Mouse (Mus musculus) heart, embryonic 14.5 days (tissue): Measurements from ENCODE around the gene Otof. TPM values are rescaled to one million over a fixed set of nuclear protein-coding genes. Genes with fewer than 3 reads are reported as not detected.

Experiments
- ATAC-seq: fragments of 200-750 bp; cut with Nextera tagmentation; 2 replicates; pipeline ENCODE4 v1.8.0; 2017; ENCODE audit warnings: low read depth, moderate TSS enrichment; ENCODE audit not compliant: insufficient number of reproducible peaks, insufficient read depth, low FRiP score
- H3K27ac ChIP-seq, 2 experiments: fragments of 200-500 bp in 1 of 2; fragments of 300-500 bp in 1 of 2; sonication (generic) in 1 of 2; replicated peaks in 1 of 2; 2 replicates each; pipeline ENCODE4 v1.5.1; 2012 to 2014; ENCODE audit warnings: low read depth in 2 of 2, low read length in 2 of 2, control low read depth in 1 of 2, mild to moderate bottlenecking in 1 of 2, mixed read lengths in 1 of 2; ENCODE audit not compliant: control insufficient read depth in 1 of 2, insufficient read depth in 1 of 2
- H3K27me3 ChIP-seq: fragments of 300-500 bp; sonication (generic); 2 replicates; pipeline ENCODE4 v1.6.1; 2014; ENCODE audit warnings: mild to moderate bottlenecking, low read length, control low read depth; ENCODE audit not compliant: control insufficient read depth, insufficient read depth
- H3K36me3 ChIP-seq: fragments of 300-500 bp; sonication (generic); 2 replicates; pipeline ENCODE4 v1.6.1; 2014; ENCODE audit warnings: mild to moderate bottlenecking, control low read depth, low read length, mixed read lengths; ENCODE audit not compliant: control insufficient read depth, insufficient read depth
- H3K4me1 ChIP-seq, 2 experiments: fragments of 200-500 bp in 1 of 2; fragments of 300-500 bp in 1 of 2; sonication (generic) in 1 of 2; 2 replicates each; pipeline ENCODE4 v1.6.1; 2012 to 2014; ENCODE audit warnings: low read length in 2 of 2, control low read depth in 1 of 2, mixed read lengths in 1 of 2; ENCODE audit not compliant: control insufficient read depth in 2 of 2, insufficient read depth in 2 of 2
- H3K4me2 ChIP-seq: fragments of 300-500 bp; sonication (generic); 2 replicates; pipeline ENCODE4 v1.6.1; 2014; ENCODE audit warnings: mild to moderate bottlenecking, low read length
- H3K4me3 ChIP-seq, 2 experiments: fragments of 200-500 bp in 1 of 2; fragments of 300-500 bp in 1 of 2; sonication (generic) in 1 of 2; 2 replicates each; pipeline ENCODE4 v1.5.1; 2012 to 2014; ENCODE audit warnings: low read length in 2 of 2, mild to moderate bottlenecking in 2 of 2, control low read depth in 1 of 2, low read depth in 1 of 2, moderate library complexity in 1 of 2; ENCODE audit not compliant: control insufficient read depth in 1 of 2, insufficient read depth in 1 of 2
- H3K9ac ChIP-seq: fragments of 300-500 bp; sonication (generic); 2 replicates; pipeline ENCODE4 v1.6.1; 2014; ENCODE audit warnings: mild to moderate bottlenecking, low read length
- H3K9me3 ChIP-seq: fragments of 300-500 bp; sonication (generic); 2 replicates; pipeline ENCODE4 v1.6.1; 2016; ENCODE audit warnings: low read length, control low read depth; ENCODE audit not compliant: control insufficient read depth
- WGBS: fragments of 180-500 bp; shearing (Covaris S2); extraction: QIAGEN DNeasy Blood & Tissue Kit; methylation state at CpG from one replicate; pipeline ENCODE4 v1.1.7; 2014; 5-methylcytosine and 5-hydroxymethylcytosine counted together
- polyA plus RNA-seq: library from polyadenylated mRNA; unstranded; fragments of >200 nt; fragmentation: Nextera tagmentation; extraction: Ambion mirVana; gene quantifications from 2 replicates; pipeline ENCODE4 v1.2.1, GENCODE M21; 2014

Gene Otof
- polyA plus RNA-seq, result 0.04 and 0.19 TPM in 2 replicates

DNA sequence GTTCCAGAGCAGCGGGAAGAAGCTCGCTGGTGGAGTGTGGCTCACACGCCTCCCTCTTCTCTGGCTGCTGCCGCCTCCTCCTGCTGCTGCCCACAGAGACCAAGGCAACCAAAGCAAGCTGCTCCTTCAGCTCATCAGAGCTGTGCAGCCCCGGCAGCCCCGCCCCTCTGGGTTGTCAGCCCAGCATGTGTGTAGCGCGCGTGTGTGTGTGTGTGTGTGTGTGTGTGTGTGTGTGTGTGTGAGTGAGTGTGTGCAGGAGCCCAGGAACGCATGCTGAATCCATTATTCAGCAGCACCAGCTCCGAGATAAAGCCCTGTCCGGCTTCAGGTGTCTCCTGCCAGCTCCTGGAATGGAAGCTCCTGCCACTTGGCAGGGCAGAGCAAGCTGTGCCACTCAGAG is at the start of gene Otof:
Gene Otof, minus strand, starts transcription at position 112 of the 400 bp plus-strand sequence.
- Histone ChIP-seq H3K9me3 (no peaks in the 10 kb centered on the region), H3K4me2 (peak within 1 kb of the TSS; percentile 27), H3K27ac (no peak within 1 kb of the TSS), H3K36me3 (no peaks in the 10 kb centered on the region), H3K9ac (no peak within 1 kb of the TSS), H3K4me1 (peaks cover 5 to 6% of the 10 kb centered on the region in 2 experiments; a peak in 2 of 4 replicates), H3K27me3 (peaks cover 39% of the 10 kb centered on the region), H3K4me3 (no peak within 1 kb of the TSS)
- 18% methylated on average over 10 of the region's 12 CpGs for WGBS
- ATAC-seq, result peak; percentile 32; the same call in 1 of the 2 replicates

- H3K27ac ChIP-seq, result no peak overlapping the region
- H3K9me3 ChIP-seq, result no peaks in the 10 kb centered on the region
- no peak overlapping the region for H3K4me3 ChIP-seq
- 68% methylated on average over 7 of the region's 7 CpGs for WGBS
- no peak overlapping the region for H3K4me2 ChIP-seq
- no peak overlapping the region for H3K9ac ChIP-seq
- no peaks in the 10 kb centered on the region for H3K36me3 ChIP-seq
- no peak for ATAC-seq
- no peaks in the 10 kb centered on the region for H3K27me3 ChIP-seq
- H3K4me1 ChIP-seq, result peaks cover 4% of the 10 kb centered on the region in 2 experiments; a peak in 3 of 4 replicates
Measured at GRCm38 (mm10) chr5:30497299-30497698, 35.6 kb upstream of the Otof start.

GRCm38 (mm10) chr5:30496821-30497220 is 35.1 kb upstream of the Otof start:
- no peaks in the 10 kb centered on the region for H3K9me3 ChIP-seq
- WGBS, result 78% methylated on average over 8 of the region's 8 CpGs

DNA sequence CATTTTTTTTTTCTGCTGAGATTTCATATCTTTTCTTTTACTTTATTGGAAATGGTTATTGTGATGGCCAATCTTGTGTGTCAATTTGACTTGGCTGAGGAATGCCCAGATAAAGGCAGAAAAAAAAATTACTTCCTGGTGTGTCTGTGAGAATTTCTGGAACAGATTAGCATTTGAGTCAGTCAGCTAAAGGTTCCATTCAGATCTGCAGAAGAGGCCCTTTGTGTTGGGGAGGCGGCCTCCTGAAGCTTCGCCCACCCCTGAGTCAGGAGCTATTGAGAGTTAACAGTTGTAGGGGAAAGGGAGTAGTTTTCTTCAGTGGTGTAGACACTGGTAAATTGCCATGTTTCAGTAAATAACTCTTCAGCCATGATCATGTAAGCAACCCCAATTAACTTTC is 33.6 kb upstream of the Otof start:
- Histone ChIP-seq H3K4me3 (no peak overlapping the region), H3K9me3 (no peaks in the 10 kb centered on the region), H3K36me3 (no peaks in the 10 kb centered on the region), H3K27me3 (no peaks in the 10 kb centered on the region), H3K4me1 (peaks cover 4% of the 10 kb centered on the region in 2 experiments; a peak in 3 of 4 replicates), H3K4me2 (no peak overlapping the region), H3K27ac (no peak overlapping the region), H3K9ac (no peak overlapping the region)
- WGBS, result 76% methylated on average over 2 of the region's 2 CpGs
- ATAC-seq, result no peak

More at GRCm38 (mm10) chr5:30496821-30497220, 35.1 kb upstream of the Otof start:
- ATAC-seq, result no peak
- no peak overlapping the region for H3K4me3 ChIP-seq
- peaks cover 4% of the 10 kb centered on the region in 2 experiments; a peak in 3 of 4 replicates for H3K4me1 ChIP-seq
- no peak overlapping the region for H3K9ac ChIP-seq
- no peak overlapping the region for H3K4me2 ChIP-seq
- H3K27me3 ChIP-seq, result no peaks in the 10 kb centered on the region
- H3K27ac ChIP-seq, result no peak overlapping the region
- no peaks in the 10 kb centered on the region for H3K36me3 ChIP-seq

DNA sequence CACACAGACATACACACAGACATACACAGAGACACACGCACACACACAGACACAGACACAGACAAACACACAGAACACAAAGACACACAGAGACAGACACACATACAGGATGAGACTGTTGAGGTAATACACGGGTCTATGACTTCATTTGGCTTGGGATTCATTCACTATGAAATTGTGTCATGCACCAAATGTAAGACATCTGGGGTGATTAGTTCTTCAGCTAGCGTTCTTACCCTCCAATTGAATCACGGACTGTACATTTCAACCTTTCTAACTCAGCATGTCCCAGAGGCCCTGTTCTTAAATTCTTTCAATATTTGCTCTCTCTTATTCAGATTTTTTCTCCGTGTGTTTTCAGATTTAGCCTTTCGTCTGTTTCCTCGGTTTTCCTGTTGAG is 32.9 kb upstream of the Otof start:
- Histone ChIP-seq H3K4me2 (no peak overlapping the region), H3K4me3 (no peak overlapping the region), H3K27me3 (no peaks in the 10 kb centered on the region), H3K4me1 (peaks cover 4% of the 10 kb centered on the region in 2 experiments; a peak in 3 of 4 replicates), H3K27ac (no peak overlapping the region), H3K9ac (no peak overlapping the region), H3K9me3 (no peaks in the 10 kb centered on the region), H3K36me3 (no peaks in the 10 kb centered on the region)
- ATAC-seq, result no peak
- WGBS, result 77% methylated on average over 7 of the region's 7 CpGs

- ATAC-seq, result no peak; the same call in 1 of the 2 replicates
- Histone ChIP-seq H3K9ac (no peak overlapping the region), H3K9me3 (no peaks in the 10 kb centered on the region), H3K4me3 (no peak overlapping the region), H3K36me3 (no peaks in the 10 kb centered on the region), H3K27ac (no peak overlapping the region), H3K27me3 (no peaks in the 10 kb centered on the region), H3K4me1 (peaks cover 2 to 4% of the 10 kb centered on the region in 2 experiments; a peak in 2 of 4 replicates), H3K4me2 (no peak overlapping the region)
- 13% methylated on average over 7 of the region's 7 CpGs for WGBS
Measured at GRCm38 (mm10) chr5:30493723-30494122, 32.0 kb upstream of the Otof start.

DNA sequence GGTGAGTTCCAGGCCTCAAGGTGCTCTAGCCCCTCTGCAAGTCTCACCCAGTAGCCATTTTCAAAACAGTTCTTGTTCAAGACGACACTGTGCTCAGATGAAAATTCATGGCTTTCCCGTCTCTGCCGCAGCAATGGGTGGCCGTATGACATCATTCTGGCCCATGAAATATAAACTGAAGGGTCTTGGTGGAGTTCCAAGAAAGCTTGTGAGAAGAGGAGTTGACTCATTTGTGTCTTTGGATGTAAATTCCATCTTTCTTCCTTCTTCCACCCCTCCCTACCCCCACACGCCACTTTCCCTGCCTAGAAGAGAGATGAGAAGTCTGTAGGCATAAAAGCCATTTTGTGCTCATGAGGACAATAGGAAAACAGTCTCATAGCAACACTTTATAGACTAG is 29.1 kb upstream of the Otof start:
- Histone ChIP-seq H3K4me1 (peaks cover 0 to 4% of the 10 kb centered on the region in 2 experiments; a peak in 1 of 4 replicates), H3K9me3 (no peaks in the 10 kb centered on the region), H3K9ac (no peak overlapping the region), H3K36me3 (no peaks in the 10 kb centered on the region), H3K4me2 (no peak overlapping the region), H3K27me3 (no peaks in the 10 kb centered on the region), H3K4me3 (no peak overlapping the region), H3K27ac (no peak overlapping the region)
- 76% methylated on average over 5 of the region's 5 CpGs for WGBS
- ATAC-seq, result no peak

GRCm38 (mm10) chr5:30490215-30490614 is 28.5 kb upstream of the Otof start:
- no peaks in the 10 kb centered on the region for H3K27me3 ChIP-seq
- no peaks in the 10 kb centered on the region for H3K9me3 ChIP-seq
- no peak overlapping the region for H3K4me3 ChIP-seq
- H3K4me1 ChIP-seq, result peaks cover 0 to 4% of the 10 kb centered on the region in 2 experiments; a peak in 1 of 4 replicates
- H3K9ac ChIP-seq, result no peak overlapping the region
- ATAC-seq, result no peak
- H3K4me2 ChIP-seq, result no peak overlapping the region
- no peak overlapping the region for H3K27ac ChIP-seq
- no peaks in the 10 kb centered on the region for H3K36me3 ChIP-seq
